Mouse (Mus musculus) thymus, adult 18-20 months (tissue): ENCODE measurements around the gene Myt1.

Experiments
- DNase-seq, 2 experiments: peaks; one replicate each; pipeline ENCODE4 v3.0.0; 2022; ENCODE audit warnings: mixed read lengths in 2 of 2

The Myt1 gene

DNA sequence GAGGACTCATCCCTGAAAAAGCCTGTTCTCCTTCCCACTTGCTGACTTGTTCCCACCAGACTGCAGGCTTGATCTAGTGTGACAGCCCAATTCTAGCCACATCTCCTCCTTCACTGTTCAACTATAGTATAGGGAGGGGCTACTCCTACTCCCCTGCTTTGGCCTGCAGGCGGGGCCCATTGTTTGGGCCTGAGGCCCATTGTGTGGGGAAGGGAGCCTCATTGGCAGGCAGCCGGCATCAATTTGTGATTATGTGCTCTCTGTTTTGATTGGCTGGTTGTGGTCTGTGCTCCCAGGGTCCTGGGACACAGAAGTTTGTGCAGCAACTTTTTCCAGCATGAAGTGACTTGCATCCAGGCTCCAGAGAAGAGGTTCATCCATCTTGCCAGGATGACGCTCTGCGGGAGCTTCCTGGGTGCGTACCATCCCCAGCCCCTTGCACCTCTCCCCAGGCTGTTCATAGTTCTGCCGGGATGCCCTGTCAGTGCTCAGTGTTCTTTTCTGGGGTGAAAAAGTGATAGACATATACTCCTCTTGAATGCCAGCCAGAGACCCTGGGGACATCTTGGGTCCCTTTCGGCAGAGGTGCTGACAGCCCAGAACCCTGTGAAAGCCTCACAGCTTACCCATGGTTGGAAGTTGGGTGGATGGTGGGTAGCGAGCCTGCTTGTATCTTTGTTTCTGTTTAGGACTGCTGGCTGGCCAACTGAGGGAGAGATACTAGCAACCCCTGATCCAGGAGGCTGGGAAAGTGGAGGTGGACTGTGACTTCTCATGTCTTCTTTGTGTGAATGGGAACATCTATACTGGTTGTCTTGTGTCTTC lies at the start of gene Myt1:
Gene Myt1 (plus strand): TSS at position 327 of the 825 bp plus-strand sequence.
- no peak for DNase-seq

DNA sequence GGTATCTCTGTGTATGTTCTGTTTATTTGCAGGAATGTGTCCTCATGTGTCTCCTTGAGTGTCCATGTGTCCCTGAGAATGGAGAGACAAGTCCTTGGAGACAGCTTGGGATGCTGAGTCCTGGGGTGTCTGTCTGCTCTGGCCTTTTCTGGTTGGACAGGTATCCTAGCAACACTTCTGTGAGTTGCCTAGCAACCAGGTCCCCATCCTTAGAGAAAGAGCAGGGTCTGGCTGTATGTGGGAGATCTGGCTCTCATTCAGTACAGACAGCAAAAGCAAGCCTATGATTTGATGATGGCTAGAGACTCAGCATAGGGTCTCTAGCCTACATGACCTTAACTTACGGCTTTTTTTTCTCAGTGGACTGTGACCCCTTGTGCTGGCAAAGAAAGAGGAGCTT lies 49.4 kb upstream of the Myt1 start:
- no peak for DNase-seq

- DNase-seq: no peak
Measured at GRCm38 (mm10) chr2:181714903-181715326, 48.2 kb upstream of the Myt1 start, which contains the start of gene Oprl1. Oprl1 (plus strand) TSS chr2:181715016.

DNA sequence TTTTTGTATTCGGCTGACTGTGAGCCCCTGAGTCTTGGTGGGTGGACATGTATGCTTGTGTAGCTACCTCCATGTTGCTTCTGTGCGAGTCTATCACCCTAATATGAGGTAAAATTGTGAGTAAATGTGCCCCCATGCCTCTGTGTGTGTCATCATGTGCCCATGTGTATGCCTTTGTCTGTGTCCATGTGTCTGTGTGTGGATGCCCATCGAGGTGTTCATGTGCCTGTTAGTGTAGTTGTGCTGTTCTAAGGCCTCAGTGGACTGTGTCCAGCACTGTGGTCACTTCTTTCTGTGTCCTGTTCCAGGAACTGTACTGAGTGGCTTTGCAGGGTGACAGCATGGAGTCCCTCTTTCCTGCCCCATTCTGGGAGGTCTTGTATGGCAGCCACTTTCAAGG lies 47.8 kb upstream of the Myt1 start:
- no peak for DNase-seq

DNA sequence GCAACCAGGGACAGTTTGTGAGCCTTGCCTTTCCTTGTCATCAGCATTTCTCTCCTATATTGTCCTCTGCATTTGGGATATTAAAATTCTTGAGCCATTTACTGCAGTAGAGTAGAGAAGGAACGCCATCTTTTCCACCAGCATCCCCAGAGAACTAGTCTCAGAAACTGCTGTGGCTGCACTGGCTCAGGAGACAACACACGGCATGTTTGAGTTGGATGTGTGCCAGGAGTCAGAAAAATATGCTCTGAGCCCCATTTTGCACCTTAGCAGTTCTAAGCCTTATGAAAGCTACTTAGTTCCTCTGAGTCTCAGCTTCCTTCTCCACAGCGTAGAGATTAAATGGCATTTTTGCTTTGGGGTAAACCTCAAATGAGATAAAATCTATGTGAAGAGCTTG lies 46.1 kb upstream of the Myt1 start:
- DNase-seq: no peak

GRCm38 (mm10) chr2:181720061-181720460 lies 43.1 kb upstream of the Myt1 start:
- DNase-seq: no peak

DNA sequence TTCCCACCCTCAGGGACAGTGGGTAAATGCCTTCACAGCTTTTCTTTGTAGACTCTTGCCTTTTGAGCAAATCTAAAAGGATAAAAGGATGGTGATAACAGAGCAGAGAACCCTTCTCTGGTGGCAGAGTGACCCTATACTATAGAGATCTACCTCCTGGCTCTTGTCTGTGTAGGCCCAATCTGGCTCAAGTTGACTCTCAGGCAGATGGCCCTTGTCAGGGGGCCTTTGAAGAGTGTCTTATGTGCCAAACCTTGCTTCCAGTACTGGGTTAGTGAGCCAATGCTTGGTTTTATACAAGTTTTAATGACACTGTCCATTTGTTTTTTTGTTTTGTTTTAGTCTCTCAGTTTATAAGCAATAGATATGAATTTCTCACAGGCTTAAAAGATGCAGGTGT lies 41.9 kb upstream of the Myt1 start:
- no peak for DNase-seq

DNA sequence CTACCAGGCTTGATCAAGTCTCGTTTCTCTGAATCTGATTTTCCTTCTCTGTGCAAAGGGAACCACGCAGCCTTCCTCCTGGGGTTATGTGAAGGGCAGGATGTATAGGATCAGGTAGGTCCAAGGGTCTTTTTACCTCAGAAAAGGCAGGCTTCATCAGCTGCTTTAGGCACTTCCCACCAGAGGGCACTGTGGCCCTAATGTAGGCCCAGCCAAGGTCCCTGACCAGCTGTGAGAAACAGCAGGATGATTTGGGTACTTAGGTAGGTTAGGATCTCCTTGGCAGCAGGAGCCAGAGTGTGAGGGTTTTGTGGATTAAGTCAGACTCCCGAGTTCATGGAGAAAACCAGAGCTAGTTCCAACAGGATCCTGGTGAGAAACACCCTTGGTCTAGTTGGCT lies 40.9 kb upstream of the Myt1 start:
- DNase-seq: no peak

DNA sequence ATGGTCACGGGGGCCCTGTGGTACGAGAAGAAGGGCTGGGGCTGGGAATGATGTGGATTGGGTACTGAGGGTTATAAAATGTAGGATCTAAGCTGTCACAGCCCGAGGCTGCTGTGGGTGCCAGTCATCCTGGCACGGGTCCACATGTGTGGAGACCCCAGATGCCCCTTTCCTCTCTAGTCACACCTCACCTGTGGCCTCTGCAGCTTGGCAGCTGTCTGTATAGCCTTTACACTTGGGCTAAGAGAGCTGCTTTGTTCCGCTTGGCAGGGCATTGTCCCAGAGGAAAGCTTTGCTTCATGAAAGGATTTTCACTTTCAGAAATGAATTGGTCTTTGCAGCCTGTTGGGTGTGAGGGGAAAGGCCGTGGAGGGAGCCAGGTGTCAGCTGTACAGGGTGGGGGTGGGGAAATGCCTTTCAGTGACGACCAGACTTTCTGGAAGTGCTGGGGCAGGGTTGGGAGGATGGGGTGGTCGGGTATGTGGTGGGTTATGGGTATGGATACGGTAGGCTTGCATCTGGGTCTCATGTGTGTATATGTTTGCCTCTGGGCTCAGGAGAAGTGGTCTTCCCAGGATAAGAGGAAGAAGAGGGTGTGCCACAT lies 35.4 kb upstream of the Myt1 start:
- DNase-seq: no peak

- peak; percentile 13 to 27 for DNase-seq
Measured at GRCm38 (mm10) chr2:181730051-181730450, 33.1 kb upstream of the Myt1 start.

- DNase-seq: no peak
Measured at GRCm38 (mm10) chr2:181752626-181753025, 10.5 kb upstream of the Myt1 start.

DNA sequence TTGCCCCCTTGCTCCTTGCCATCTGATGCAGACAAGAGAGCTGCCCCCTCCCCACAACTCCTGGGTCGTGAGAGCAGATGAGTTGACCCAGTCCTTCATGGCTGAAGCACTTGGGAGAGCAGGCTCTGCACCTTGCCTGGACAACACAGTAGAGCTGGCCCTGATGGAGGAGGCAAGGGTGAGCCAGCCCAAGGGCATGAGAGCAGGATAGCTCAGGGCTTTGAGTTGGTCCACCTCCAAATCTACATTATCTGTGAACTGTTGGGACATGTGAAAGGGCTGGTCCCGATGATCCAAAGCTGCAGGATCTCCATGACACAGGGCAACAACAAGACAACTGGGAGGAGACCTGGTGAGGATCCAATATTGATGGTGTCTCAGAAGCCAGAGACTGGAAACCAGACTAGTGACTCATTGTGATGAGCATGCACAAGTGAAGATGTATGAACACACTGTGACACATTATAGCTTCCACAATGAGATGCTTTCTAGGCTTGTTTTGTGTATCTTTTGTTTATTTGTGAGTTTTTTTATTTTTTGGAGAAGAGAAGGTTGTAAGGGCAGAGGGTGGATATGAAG lies 4.9 kb upstream of the Myt1 start:
- no peak for DNase-seq

GRCm38 (mm10) chr2:181759041-181759440 lies 4.1 kb upstream of the Myt1 start:
- DNase-seq: no peak

GRCm38 (mm10) chr2:181763886-181764527 lies 875 bp downstream of the Myt1 start:
- no peak for DNase-seq

DNA sequence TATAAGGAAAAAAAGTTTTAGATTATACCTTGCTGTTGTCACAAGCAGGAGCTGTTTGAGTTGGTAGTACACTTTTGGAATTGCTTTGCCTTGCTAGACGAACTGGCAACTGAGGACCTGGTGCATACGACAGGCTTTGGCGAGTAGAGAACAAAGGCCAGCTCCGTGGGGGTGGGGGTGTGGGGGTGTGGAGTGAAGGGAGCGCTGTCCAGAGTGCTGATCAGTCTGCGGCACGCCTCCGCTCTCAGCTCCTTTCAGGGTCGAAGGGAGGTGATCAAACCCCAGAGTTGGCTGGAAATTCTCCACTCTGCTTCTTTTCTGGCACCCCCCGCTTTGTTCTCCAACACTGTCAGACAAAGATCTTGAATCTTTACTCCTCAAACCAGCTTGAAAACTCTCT lies 1.5 kb downstream of the Myt1 start:
- no peak for DNase-seq

GRCm38 (mm10) chr2:181765251-181765650 lies 2.1 kb downstream of the Myt1 start:
- no peak for DNase-seq

DNA sequence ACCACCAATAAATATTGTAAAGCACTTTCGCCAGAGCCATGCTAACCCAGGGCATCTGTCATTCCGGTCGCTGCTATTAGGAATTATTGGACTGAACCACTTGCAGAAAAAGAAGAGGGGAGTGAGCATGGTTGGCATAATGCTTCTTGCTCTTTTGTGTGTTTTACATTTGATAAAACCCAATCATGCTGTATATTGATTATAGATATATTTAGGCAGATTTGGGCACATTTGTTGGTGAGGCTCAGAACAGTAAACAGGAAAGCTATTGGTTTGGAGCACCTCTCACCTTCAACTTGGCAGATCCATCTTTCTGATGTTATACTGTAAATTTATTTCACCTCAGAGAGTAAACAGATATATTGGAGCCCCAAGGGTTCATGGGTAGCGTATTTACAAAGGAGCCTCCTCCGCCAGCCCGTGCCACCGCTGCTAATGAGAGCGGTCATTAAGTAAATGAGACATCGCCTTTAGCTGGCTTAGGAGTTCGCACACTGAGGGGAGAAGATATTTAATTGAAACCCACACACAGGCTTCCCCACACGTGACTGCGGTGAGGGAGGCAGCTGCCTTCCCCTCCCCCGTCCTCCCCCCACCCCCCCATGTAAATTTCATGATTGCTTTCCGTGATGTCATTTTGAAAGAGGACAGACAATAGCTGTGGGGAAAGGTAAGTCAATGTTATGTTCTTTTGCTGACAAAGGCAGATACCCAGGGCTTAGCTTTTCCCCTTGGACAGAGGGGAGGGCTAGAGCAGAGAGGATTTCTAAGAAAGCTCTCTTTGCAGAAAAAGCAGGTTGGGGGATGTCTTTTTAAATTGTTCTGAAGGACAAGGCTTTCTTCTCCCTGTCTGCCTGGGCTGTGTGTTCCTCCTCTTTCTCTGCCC lies 3.8 kb downstream of the Myt1 start:
- DNase-seq: no peak

DNA sequence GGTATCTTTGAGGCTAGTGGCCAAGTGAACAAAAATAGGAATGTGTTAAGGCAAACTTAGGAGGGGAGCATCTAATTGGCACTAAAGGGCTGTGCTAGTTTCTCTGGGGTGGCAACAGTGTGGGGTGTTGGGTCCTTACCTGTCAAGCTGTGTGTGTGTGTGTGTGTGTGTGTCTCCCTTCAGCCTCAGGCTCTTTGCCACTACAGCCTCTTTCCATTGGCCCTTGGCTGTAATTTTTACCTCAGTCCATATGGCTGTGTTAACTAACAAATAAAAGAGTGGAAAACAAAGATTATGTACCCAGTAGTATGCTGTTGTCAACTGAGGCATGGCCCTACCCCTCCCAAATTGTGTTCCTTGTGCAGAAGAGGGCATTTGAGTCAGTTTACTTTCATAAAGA lies 5.3 kb downstream of the Myt1 start:
- no peak for DNase-seq

GRCm38 (mm10) chr2:181769397-181769796 lies 6.3 kb downstream of the Myt1 start:
- no peak for DNase-seq

GRCm38 (mm10) chr2:181773203-181773602 lies 10.1 kb downstream of the Myt1 start:
- no peak for DNase-seq

DNA sequence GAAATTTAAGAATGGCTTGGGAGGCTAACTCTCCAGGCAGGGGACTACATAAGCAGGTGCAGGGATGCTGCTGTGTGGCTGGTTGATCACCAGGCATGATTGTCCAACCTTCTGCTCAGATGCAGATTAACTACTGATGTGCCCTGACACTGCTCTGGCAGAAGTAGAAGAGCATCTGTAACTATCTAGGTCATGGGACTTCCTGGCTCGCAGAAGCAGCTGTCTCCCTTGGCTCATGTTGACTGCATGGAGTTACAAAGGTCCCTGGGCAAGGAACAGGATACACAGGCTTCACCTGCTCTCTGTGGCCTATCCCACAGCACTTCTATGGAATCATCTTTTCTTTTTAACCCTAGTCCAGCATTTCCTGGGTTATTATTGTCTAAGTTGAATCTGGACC lies 12.7 kb downstream of the Myt1 start:
- no peak for DNase-seq

DNA sequence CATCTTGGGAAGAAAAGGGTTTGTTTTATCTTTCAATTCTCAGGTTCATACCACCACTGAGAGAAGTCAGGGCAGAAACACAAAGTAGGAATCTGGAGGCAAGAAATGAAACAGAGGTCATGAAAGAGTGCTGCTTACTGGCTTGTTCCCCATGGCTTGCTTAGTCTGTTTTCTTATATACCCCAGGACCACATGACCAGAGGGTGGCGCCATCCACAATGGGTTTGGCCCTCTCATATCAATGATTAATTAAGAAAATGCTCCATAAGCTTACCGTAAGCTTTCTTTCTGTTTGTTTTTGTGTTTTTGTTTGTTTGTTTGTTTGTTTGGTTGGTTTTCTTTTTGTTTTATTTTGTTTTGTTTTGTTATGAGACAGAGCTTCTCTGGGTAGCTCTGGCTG lies 14.6 kb downstream of the Myt1 start:
- DNase-seq: no peak

- no peak for DNase-seq
Measured at GRCm38 (mm10) chr2:181781421-181781820, 18.3 kb downstream of the Myt1 start.
